Mouse (Mus musculus): Measurements from ENCODE around the gene Matn4. TPM values are rescaled to one million over a fixed set of nuclear protein-coding genes. Genes with fewer than 3 reads are reported as not detected.

The Matn4 gene
- polyA plus RNA-seq, 1 experiment from 2014 or later: 192 TPM

DNA sequence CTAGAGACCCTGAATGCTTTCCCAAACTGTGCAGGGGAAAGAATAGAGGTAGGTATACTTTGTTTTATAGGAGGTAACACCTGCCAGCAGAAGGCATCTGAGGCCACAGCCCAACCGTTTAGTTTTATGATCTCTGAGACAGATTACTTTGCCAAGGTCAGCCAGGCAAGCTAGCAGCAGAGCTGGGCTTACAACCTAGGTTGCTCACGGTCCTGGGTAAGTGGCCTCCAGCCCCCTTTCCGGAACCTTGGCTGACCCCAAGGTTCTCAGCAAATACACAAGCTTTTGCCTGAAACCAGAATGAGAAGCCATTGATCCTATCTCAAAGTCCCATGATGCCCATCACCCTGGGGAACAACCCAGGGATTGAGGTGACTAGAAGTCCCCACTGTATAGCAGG, 29.7 kb upstream of the Matn4 start:
- Histone ChIP-seq H3K4me3 (no peak overlapping the region), H3K9ac (no peak overlapping the region), H3K4me1 (peaks cover 94% of the 10 kb centered on the region), H3K4me2 (replicated peaks) (no peak overlapping the region), H3K9me3 (no peaks in the 10 kb centered on the region), H3K27me3 (0 out of 2 replicates have a peak, but pooled peaks cover 3% of the 10 kb centered on the region), H3K36me3 (no peaks in the 10 kb centered on the region; the same call in 1 of the 2 replicates), H3K27ac (no peak overlapping the region)
- no peak for ATAC-seq (ENCODE audit: low FRiP score, low read depth)
- 40% methylated on average over 3 of the region's 3 CpGs for WGBS

DNA sequence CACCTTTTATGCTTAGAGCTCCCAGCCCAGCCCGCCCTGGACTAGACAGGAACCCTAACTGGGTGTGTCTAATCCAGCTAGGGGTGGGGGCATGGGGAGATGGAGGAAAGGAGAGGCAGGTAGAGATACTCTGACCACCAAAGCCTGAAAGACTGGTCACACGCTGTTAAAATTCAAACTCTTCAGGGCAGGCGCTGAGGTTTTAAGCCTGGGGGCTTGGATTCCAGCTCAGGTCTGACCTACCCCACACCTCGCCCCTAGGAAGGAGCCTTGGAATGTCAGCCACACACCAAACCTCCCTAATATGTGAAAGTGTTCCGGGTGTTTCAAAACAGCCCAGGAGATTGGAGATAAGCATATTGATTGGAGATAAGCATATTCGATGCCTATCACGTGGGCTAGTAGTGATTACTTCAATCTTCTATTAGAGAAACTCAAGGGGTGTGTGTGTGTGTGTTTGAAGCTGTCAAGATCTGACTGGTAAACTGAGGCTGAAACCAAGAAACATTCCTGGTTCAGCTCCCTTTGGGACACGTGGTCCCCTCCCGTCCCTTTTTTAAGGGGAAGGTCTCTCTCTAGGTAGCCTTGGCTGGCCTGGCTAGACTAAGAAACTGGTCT, 28.4 kb upstream of the Matn4 start:
- H3K9ac ChIP-seq: 0 out of 2 replicates have a peak overlapping the region, but pooled peaks have one; percentile 4
- peaks cover 81% of the 10 kb centered on the region for H3K4me1 ChIP-seq
- H3K9me3 ChIP-seq: no peaks in the 10 kb centered on the region
- H3K4me2 ChIP-seq (replicated peaks): peak overlapping the region; percentile 36
- no peak overlapping the region for H3K4me3 ChIP-seq
- peaks cover 13% of the 10 kb centered on the region for H3K36me3 ChIP-seq
- 0 out of 2 replicates have a peak, but pooled peaks cover 10% of the 10 kb centered on the region for H3K27me3 ChIP-seq
- WGBS: 71% methylated on average over 9 of the region's 9 CpGs
- H3K27ac ChIP-seq: peak overlapping the region; percentile 56
- no peak for ATAC-seq (ENCODE audit: low FRiP score, low read depth)

DNA sequence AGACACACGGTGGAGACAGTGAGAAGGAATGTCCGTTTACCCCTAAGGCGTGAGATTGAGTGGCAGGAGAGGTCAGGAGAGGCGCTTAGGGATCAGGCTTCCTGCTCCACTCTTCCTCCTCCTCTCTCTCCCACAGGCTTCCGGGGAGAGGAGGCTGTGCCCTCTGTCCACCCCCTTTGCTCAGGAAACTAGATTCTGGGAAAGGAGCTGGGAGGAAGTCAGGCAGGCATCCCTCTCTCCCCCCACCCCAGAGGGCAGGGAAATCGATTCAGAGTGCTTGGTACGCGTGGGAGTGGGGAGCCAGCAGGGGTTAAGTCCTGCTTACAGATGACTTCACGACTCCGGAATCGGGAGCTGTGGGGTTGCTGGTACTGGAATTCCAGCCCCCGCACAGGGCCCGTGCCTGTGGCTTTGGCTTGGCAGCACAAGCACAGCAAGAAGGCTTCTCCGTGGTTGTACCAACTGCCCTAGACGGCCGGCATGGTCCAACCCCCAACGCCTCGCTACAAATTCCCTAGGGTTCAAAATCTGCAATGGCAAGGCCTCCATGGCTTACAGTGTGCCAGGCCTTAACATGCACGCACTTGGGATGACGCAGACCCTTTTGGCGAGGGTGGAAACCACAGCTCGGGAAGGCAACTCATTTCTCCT, 27.7 kb upstream of the Matn4 start:
- Histone ChIP-seq H3K4me2 (replicated peaks) (peak overlapping the region; percentile 36), H3K4me3 (no peak overlapping the region), H3K27ac (peak overlapping the region; percentile 56), H3K9ac (peak overlapping the region; percentile 27; the same call in 1 of the 2 replicates), H3K4me1 (peaks cover 75% of the 10 kb centered on the region), H3K9me3 (no peaks in the 10 kb centered on the region), H3K27me3 (0 out of 2 replicates have a peak, but pooled peaks cover 10% of the 10 kb centered on the region), H3K36me3 (peaks cover 20% of the 10 kb centered on the region)
- 23% methylated on average over 22 of the region's 22 CpGs for WGBS
- ATAC-seq (ENCODE audit: low FRiP score, low read depth): peak; percentile 21; the same call in 1 of the 2 replicates

DNA sequence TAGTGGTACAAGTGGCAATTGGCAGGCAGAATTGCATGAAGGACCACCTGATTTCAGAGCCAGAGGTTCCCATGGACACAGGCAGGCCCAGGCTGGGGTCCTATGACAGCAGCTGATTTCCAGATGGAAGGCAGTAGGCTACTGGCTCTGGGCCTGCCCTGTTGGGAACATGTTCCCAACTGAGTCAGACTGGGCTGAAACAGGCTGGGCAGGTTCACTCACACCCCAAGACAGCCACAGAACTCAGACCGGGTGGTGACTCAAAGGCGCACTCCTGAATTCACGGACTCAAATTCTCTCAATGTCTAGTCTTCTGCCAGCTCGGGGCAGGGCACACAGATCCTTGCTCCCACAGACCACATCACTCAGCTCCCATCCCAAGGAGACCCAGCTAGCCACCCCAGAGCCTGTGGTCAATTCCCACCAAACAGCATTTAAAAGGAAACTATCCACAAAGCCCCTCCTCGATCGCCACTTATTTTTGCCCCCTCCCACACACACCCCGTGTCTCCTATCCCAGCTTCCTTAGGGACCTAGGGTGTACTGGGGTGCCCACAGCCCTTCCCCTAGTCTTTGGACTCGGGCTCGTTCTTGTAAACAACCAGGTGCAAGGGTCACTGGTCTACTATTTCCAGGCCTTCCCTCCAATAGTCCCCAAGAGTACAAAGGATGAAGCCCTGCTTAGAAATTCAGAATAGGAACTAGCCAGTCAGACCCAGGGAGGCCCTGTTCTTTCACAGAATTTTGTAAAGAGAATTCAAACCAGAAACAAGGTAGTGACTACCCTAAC, 26.9 kb upstream of the Matn4 start:
- peak overlapping the region; percentile 36; the same call in 1 of the 2 replicates for H3K4me2 ChIP-seq (replicated peaks)
- H3K27ac ChIP-seq: peak overlapping the region; percentile 56
- no peaks in the 10 kb centered on the region for H3K9me3 ChIP-seq
- H3K36me3 ChIP-seq: peaks cover 28% of the 10 kb centered on the region
- ATAC-seq (ENCODE audit: low FRiP score, low read depth): no peak
- 0 out of 2 replicates have a peak, but pooled peaks cover 10% of the 10 kb centered on the region for H3K27me3 ChIP-seq
- no peak overlapping the region for H3K4me3 ChIP-seq
- peaks cover 67% of the 10 kb centered on the region for H3K4me1 ChIP-seq
- whole genome bisulfite sequencing: 56% methylated on average over 9 of the region's 9 CpGs
- no peak overlapping the region for H3K9ac ChIP-seq

DNA sequence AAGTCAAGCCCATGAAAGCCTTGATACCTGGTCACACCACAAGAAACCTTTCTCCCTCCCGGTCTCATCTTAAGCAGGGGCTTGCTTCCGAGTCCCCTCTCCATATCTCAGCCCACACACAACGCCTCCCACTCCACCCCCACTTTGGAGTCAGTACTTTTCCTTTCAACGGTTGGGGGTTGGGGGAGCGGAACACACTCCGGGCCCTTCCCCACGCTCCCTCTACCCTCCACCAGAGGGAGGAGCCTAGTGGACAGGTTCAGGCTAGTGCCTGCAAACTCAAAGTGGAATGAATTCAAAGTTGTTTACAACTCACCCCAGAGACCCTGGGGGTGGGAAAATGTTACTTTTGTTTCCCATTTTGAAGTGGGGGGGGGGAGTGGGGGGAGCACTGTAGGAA, 25.7 kb upstream of the Matn4 start:
- H3K9me3 ChIP-seq: no peaks in the 10 kb centered on the region

DNA sequence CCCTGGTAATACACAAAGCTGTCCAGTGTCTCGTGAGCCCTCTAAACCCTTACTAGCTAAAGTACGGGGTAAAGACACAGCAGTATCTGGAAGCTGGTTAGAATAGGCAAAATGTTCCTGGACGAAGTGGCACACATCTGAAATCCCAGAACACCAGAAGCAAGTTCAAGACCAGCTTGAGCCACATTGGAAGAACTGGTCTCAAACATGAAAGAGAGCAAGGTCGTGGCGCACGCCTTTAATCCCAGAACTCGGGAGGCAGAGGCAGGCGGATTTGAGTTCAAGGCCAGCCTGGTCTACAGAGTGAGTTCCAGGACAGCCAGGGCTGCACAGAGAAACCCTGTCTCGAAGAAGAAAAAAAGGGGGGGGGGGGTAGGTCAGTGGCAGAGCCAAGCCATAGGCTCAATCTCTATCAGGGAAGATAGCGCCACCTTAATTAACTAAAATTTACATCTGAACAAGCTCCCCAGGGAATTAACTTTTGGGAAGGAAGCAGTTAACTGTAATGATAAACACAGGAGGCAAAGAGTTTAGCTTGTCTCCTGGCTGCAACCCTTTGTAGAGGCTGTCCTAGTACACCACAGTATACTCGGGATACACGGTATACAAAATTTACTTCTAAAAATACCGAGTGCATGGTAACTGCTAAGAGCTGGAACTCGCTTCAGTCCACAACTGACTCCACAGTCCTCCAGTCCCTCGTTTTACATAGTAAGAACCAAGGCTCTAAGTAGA, 25.1 kb upstream of the Matn4 start:
- Histone ChIP-seq H3K27me3 (0 out of 2 replicates have a peak, but pooled peaks cover 10% of the 10 kb centered on the region), H3K4me1 (peaks cover 48% of the 10 kb centered on the region), H3K36me3 (peaks cover 43% of the 10 kb centered on the region), H3K9ac (no peak overlapping the region), H3K4me2 (replicated peaks) (0 out of 2 replicates have a peak overlapping the region, but pooled peaks have one; percentile 38), H3K9me3 (no peaks in the 10 kb centered on the region), H3K27ac (peak overlapping the region; percentile 15; the same call in 1 of the 2 replicates), H3K4me3 (no peak overlapping the region)
- WGBS: 47% methylated on average over 15 of the region's 15 CpGs
- ATAC-seq (ENCODE audit: low FRiP score, low read depth): no peak

More for the DNA sequence above, 25.7 kb upstream of the Matn4 start:
- Histone ChIP-seq H3K36me3 (peaks cover 40% of the 10 kb centered on the region), H3K9ac (no peak overlapping the region), H3K4me2 (replicated peaks) (peak overlapping the region; percentile 38), H3K4me3 (no peak overlapping the region), H3K27ac (peak overlapping the region; percentile 15; the same call in 1 of the 2 replicates), H3K4me1 (peaks cover 55% of the 10 kb centered on the region), H3K27me3 (0 out of 2 replicates have a peak, but pooled peaks cover 10% of the 10 kb centered on the region)
- WGBS: 9% methylated on average over 7 of the region's 7 CpGs
- peak; percentile 34; the same call in 1 of the 2 replicates for ATAC-seq (ENCODE audit: low FRiP score, low read depth)

DNA sequence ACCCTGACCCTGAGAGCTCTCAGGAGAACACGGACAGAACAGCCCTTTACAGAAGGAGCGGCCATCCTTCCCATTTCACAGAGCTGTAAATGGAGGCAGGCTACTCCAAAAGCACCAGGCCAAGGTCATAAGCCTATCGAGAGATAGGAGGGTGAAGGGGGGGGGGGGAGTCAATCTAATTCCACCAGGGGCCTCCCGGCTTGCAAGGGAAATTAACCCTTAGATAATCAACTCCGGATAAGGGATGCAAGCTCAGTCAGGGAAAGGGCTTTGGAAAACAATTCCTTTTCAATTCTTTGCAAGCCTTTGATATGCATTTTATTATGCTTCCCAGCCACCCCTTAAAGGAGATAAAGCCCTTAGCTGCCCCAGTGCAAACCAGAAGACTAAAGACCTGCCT, 23.5 kb upstream of the Matn4 start:
- Histone ChIP-seq H3K36me3 (peaks cover 56% of the 10 kb centered on the region), H3K9me3 (no peaks in the 10 kb centered on the region), H3K4me2 (replicated peaks) (no peak overlapping the region), H3K4me1 (peaks cover 32% of the 10 kb centered on the region), H3K27me3 (0 out of 2 replicates have a peak, but pooled peaks cover 10% of the 10 kb centered on the region), H3K9ac (no peak overlapping the region), H3K4me3 (no peak overlapping the region), H3K27ac (no peak overlapping the region)
- WGBS: 41% methylated on average over 5 of the region's 5 CpGs
- ATAC-seq (ENCODE audit: low FRiP score, low read depth): no peak

- no peak overlapping the region for H3K27ac ChIP-seq
- H3K27me3 ChIP-seq: 0 out of 2 replicates have a peak, but pooled peaks cover 10% of the 10 kb centered on the region
- peaks cover 58% of the 10 kb centered on the region for H3K36me3 ChIP-seq
- peaks cover 17% of the 10 kb centered on the region for H3K4me1 ChIP-seq
- WGBS: 85% methylated on average over 5 of the region's 5 CpGs
- H3K9me3 ChIP-seq: no peaks in the 10 kb centered on the region
- no peak overlapping the region for H3K4me2 ChIP-seq (replicated peaks)
- ATAC-seq (ENCODE audit: low FRiP score, low read depth): no peak
- no peak overlapping the region for H3K9ac ChIP-seq
- H3K4me3 ChIP-seq: no peak overlapping the region
Observed at GRCm38 (mm10) chr2:164426952-164427351, 22.0 kb upstream of the Matn4 start.

DNA sequence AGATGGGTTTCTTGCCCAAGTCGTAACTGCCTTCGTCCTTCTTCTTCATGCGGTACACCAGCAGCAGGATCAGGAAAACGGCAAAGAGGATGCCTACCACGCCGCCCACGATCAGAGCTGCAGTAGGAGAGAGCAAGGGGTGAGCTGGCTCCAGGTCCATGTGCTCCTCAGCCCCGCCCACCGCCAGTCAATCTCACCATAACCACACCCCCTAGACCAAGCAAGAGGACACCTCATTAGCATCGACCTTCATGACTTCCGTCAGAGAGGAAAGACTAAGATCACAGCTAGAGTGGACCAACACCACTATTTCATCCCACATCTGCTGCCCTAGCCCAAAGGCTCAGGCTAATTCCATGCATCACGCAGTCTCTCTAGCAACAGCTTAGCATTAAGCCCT, 21.2 kb upstream of the Matn4 start:
- peaks cover 58% of the 10 kb centered on the region for H3K36me3 ChIP-seq
- ATAC-seq (ENCODE audit: low FRiP score, low read depth): no peak

GRCm38 (mm10) chr2:164425401-164425800, 20.4 kb upstream of the Matn4 start:
- no peak for ATAC-seq (ENCODE audit: low FRiP score, low read depth)
- no peaks in the 10 kb centered on the region for H3K9me3 ChIP-seq
- H3K4me1 ChIP-seq: peaks cover 2% of the 10 kb centered on the region; the same call in 1 of the 2 replicates
- 75% methylated on average over 5 of the region's 5 CpGs for WGBS
- 0 out of 2 replicates have a peak, but pooled peaks cover 10% of the 10 kb centered on the region for H3K27me3 ChIP-seq
- no peak overlapping the region for H3K4me3 ChIP-seq
- peaks cover 58% of the 10 kb centered on the region for H3K36me3 ChIP-seq
- no peak overlapping the region for H3K27ac ChIP-seq
- no peak overlapping the region for H3K4me2 ChIP-seq (replicated peaks)
- H3K9ac ChIP-seq: no peak overlapping the region

More for the DNA sequence above, 21.2 kb upstream of the Matn4 start:
- 0 out of 2 replicates have a peak, but pooled peaks cover 10% of the 10 kb centered on the region for H3K27me3 ChIP-seq
- H3K4me3 ChIP-seq: no peak overlapping the region
- peaks cover 9% of the 10 kb centered on the region for H3K4me1 ChIP-seq
- H3K9ac ChIP-seq: no peak overlapping the region
- no peaks in the 10 kb centered on the region for H3K9me3 ChIP-seq
- WGBS: 19% methylated on average over 12 of the region's 12 CpGs
- H3K4me2 ChIP-seq (replicated peaks): no peak overlapping the region
- no peak overlapping the region for H3K27ac ChIP-seq

GRCm38 (mm10) chr2:164424406-164424805, 19.4 kb upstream of the Matn4 start:
- no peaks in the 10 kb centered on the region for H3K9me3 ChIP-seq
- H3K36me3 ChIP-seq: peaks cover 56% of the 10 kb centered on the region
- no peak overlapping the region for H3K4me2 ChIP-seq (replicated peaks)
- H3K4me3 ChIP-seq: no peak overlapping the region
- H3K4me1 ChIP-seq: peaks cover 2% of the 10 kb centered on the region
- H3K27me3 ChIP-seq: 0 out of 2 replicates have a peak, but pooled peaks cover 5% of the 10 kb centered on the region
- no peak for ATAC-seq (ENCODE audit: low FRiP score, low read depth)
- H3K9ac ChIP-seq: no peak overlapping the region
- H3K27ac ChIP-seq: no peak overlapping the region
- 91% methylated on average over 8 of the region's 8 CpGs for WGBS
